Mouse (Mus musculus) erythroblast, embryonic 14.5 days (primary cell): ENCODE measurements around the gene Dhdds. TPM values are rescaled to one million over a fixed set of nuclear protein-coding genes. Genes with fewer than 3 reads are reported as not detected.

Experiments
- H3K27me3 ChIP-seq: 2 replicates; pipeline ENCODE4 v1.6.1; 2012; ENCODE audit warnings: inconsistent platforms; ENCODE audit not compliant: control insufficient read depth
- H3K36me3 ChIP-seq: 2 replicates; pipeline ENCODE4 v1.6.1; 2012; ENCODE audit warnings: mild to moderate bottlenecking, inconsistent platforms; ENCODE audit not compliant: control insufficient read depth
- H3K4me1 ChIP-seq: 2 replicates; pipeline ENCODE4 v1.6.1; 2012; ENCODE audit warnings: inconsistent platforms; ENCODE audit not compliant: control insufficient read depth
- H3K4me3 ChIP-seq: replicated peaks from 2 replicates; pipeline ENCODE3; 2012; ENCODE audit warnings: moderate library complexity, mild to moderate bottlenecking, inconsistent platforms
- H3K9me3 ChIP-seq: 2 replicates; pipeline ENCODE4 v1.6.1; 2012; ENCODE audit warnings: low read length, inconsistent platforms, mixed read lengths; ENCODE audit not compliant: control insufficient read depth
- GATA1 ChIP-seq: IDR thresholded peaks from 2 replicates; pipeline ENCODE4 v1.6.1; 2012; ENCODE audit warnings: low read length, inconsistent platforms, mixed read lengths
- TAL1 ChIP-seq: IDR thresholded peaks from 3 replicates; pipeline ENCODE4 v1.6.1; 2012; ENCODE audit warnings: low read length, inconsistent platforms, mixed read lengths
- polyA plus RNA-seq: library from polyadenylated mRNA; stranded (reverse); fragments of >175 nt; gene quantifications from 2 replicates; pipeline ENCODE4 v1.2.3, GENCODE M21; 2012

The Dhdds gene
- polyA plus RNA-seq, 1 experiment = 1.5 TPM

- Histone ChIP-seq H3K4me1 (peaks cover 3% of the 10 kb centered on the region; the same call in 1 of the 2 replicates), H3K36me3 (peaks cover 74% of the 10 kb centered on the region), H3K27me3 (no peaks in the 10 kb centered on the region), H3K9me3 (no peaks in the 10 kb centered on the region), H3K4me3 (no peak overlapping the region)
- no peak for TF ChIP-seq TAL1
- no peak for TF ChIP-seq GATA1
These were observed 17.8 kb downstream of the Dhdds start for GRCm38 (mm10) chr4:133982936-133983335.

GRCm38 (mm10) chr4:133980496-133980895, 20.2 kb downstream of the Dhdds start:
- Histone ChIP-seq H3K9me3 (no peaks in the 10 kb centered on the region), H3K4me1 (peaks cover 3% of the 10 kb centered on the region; the same call in 1 of the 2 replicates), H3K36me3 (peaks cover 71% of the 10 kb centered on the region), H3K27me3 (no peaks in the 10 kb centered on the region), H3K4me3 (no peak overlapping the region)
- TF ChIP-seq GATA1 (no peak), TAL1 (no peak)

GRCm38 (mm10) chr4:133978021-133978711, 22.6 kb downstream of the Dhdds start:
- H3K9me3 ChIP-seq = no peaks in the 10 kb centered on the region
- peaks cover 63% of the 10 kb centered on the region for H3K36me3 ChIP-seq
- H3K4me3 ChIP-seq = no peak overlapping the region
- H3K27me3 ChIP-seq = no peaks in the 10 kb centered on the region
- TF ChIP-seq GATA1 (no peak), TAL1 (no peak)
- H3K4me1 ChIP-seq = no peaks in the 10 kb centered on the region

DNA sequence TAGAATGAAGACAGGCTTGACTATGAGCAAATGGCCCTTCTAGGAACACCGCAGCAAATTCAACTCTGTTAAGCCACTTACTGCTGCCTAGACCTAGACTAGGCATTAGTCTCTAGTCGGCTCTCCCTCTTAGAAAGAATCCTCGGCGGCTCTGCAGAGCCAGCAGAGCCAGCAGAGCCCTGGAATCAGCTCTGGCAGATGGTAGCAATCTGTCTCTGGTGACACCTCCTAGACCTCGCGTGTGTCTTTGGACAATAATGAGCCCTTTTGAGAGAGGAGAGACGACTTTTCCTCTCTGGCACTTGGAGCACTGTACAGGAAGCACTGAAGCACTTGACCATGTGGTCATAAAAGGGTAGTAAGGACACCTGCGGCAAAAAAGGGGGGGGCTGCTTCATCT, 29.0 kb downstream of the Dhdds start:
- Histone ChIP-seq H3K9me3 (no peaks in the 10 kb centered on the region), H3K27me3 (no peaks in the 10 kb centered on the region), H3K36me3 (peaks cover 33% of the 10 kb centered on the region), H3K4me1 (peaks cover 25% of the 10 kb centered on the region), H3K4me3 (no peak overlapping the region)
- no peak for TF ChIP-seq GATA1
- no peak for TF ChIP-seq TAL1

GRCm38 (mm10) chr4:133970876-133971275, 29.8 kb downstream of the Dhdds start:
- no peaks in the 10 kb centered on the region for H3K9me3 ChIP-seq
- peaks cover 36% of the 10 kb centered on the region for H3K36me3 ChIP-seq
- H3K4me1 ChIP-seq = peaks cover 34% of the 10 kb centered on the region
- H3K27me3 ChIP-seq = no peaks in the 10 kb centered on the region
- no peak overlapping the region for H3K4me3 ChIP-seq
- no peak for TF ChIP-seq GATA1
- no peak for TF ChIP-seq TAL1

- Histone ChIP-seq H3K4me1 (peaks cover 39% of the 10 kb centered on the region), H3K9me3 (no peaks in the 10 kb centered on the region), H3K36me3 (peaks cover 40% of the 10 kb centered on the region)
These were observed 30.5 kb downstream of the Dhdds start for GRCm38 (mm10) chr4:133970196-133970595.

DNA sequence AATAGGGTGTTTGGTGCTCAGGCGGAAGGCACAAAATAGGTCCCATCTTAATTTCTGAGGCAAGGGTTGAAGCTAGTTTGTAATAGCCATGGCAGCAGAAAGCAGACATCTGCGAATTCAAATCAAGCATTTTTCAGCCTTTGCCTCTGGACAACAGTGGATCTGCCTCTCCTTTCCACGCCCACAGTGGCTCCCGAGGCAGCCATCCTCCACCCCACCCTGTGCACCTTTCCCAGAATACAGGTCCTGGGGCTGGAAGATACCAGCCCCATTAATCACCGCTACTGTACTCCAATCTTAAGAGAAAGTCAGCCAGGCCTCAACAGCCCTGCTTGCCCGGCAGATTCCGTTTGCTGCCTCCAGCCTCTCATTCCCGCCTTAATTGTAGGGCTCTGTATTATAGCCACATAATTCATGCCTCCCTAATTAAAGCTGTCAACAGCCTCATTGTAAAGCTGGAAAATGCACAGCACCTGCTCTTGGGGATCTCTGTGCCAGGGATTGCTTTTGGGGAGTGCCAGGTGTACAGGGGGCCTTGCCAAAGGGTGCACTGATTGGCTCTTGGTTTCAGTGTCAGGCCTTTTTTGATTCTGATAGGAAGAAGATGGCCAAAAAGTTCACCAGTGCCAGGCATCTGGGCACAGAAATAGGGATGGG, 31.5 kb downstream of the Dhdds start:
- Histone ChIP-seq H3K36me3 (peaks cover 42% of the 10 kb centered on the region), H3K4me3 (peak overlapping the region; percentile 88), H3K4me1 (peaks cover 39% of the 10 kb centered on the region), H3K27me3 (no peaks in the 10 kb centered on the region), H3K9me3 (no peaks in the 10 kb centered on the region)
- TF ChIP-seq GATA1 (no peak), TAL1 (no peak)

More at GRCm38 (mm10) chr4:133970196-133970595, 30.5 kb downstream of the Dhdds start:
- TF ChIP-seq TAL1 (no peak), GATA1 (no peak)
- Histone ChIP-seq H3K4me3 (no peak overlapping the region), H3K27me3 (no peaks in the 10 kb centered on the region)

DNA sequence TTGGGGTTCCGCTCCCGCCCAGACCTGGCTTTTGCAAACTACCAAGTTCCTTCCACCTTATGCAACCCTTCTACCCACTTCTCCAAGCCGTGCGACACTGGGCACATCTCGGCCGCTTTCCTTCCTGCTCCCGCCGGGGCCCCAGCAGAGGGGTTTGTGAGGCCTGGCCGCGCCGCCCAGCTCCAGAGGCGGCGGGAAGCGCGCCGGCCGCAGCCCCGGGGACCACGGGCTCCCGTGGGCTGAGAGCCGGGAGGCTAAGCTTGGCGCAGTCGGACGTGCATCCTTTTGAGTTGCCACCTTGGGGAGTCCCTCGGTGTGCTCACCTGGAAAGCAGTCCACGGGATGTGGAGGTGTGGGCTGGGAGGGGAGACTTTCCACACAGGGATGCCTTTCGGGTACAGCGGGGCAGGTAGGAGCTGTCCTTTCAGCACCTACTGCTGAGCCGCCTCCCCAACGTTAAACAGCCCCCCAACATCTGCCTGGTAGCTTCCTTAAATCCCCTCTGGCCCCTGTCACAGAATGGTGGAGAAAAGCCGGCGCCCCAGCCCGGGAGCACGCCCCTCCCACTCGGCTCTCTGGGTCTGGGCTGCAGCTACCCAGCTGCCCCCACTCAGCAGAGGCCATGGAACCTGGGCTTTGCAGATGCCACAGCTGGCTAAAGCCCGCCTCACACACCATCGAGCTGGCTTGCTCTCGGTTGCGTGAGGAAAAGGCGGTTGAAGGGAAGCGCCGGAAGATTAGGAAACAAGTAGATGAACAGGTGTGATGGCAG, 32.4 kb downstream of the Dhdds start, which contains the start of gene Hmgn2:
Gene Hmgn2 (minus strand): TSS at position 501 of the 772 bp plus-strand sequence.
- H3K4me1 ChIP-seq = peaks cover 39% of the 10 kb centered on the region
- H3K9me3 ChIP-seq = no peaks in the 10 kb centered on the region
- peak within 1 kb of the TSS; percentile 88 for H3K4me3 ChIP-seq
- H3K27me3 ChIP-seq = no peaks in the 10 kb centered on the region
- H3K36me3 ChIP-seq = peaks cover 51% of the 10 kb centered on the region
- TF ChIP-seq GATA1 (no peak), TAL1 (no peak)

DNA sequence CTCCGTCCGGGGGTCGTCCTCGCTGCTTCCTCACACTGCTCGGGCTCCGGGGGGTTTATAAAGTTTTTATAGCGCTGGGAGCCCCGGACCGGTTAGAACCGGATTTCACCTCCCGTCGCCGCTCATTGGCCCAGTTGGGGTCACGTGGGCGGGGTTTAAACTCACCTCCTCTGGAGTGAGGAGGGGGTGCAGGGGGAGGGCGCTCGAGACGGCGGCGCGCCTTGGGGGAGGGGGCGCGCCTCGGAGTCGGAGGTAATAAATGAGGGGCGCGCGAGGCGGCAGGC, 32.9 kb downstream of the Dhdds start:
- Histone ChIP-seq H3K9me3 (no peaks in the 10 kb centered on the region), H3K4me1 (peaks cover 39% of the 10 kb centered on the region), H3K4me3 (peak overlapping the region; percentile 88), H3K27me3 (no peaks in the 10 kb centered on the region), H3K36me3 (peaks cover 57% of the 10 kb centered on the region)
- TF ChIP-seq GATA1 (no peak), TAL1 (no peak)
